ENCODE assay signal across 8 mouse cellular contexts in the genomic region with DNA sequence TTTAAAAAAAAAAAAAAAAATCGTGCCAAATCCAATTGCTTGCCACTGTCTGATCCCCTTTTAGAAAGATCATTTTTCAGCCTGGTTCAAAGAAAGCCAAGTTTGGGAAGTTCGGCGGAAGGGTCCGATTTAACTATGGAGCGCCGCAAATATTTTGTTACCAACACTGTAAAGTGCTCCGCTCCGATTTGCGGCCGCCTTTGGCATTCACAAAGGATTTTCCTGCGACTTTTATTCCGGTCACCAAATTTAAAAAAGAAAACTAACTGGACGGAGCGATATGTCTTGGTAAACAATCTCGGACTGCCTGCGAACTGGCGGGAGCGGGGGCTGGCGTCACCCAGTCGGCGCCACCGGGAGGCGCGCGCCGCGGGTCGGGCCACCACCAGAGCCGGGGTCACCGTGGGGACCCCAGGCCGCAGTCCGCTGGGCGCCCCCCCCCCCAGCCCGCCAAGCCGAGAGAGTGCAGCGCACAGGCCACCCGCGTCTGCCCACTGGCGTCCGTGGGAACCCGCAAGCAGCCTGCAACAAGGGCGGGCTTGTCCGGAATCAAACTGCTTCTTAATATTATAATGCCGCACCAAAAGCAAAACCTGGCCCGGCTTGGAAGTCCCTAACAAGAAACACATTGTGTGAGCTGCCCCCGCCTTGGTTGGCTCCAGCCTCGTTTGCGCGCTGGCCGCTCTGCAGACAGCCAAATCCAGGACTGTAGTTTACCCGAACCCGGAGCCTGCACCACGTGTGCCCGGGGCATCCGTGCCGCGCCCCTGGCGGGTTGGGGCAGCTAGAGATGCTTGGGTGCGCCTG. TPM values are rescaled to one million over a fixed set of nuclear protein-coding genes. Genes with fewer than 3 reads are reported as not detected.
DNase-seq lines count a peak whose midpoint lies in the region; ATAC-seq lines count a peak whose summit lies in the region.

No protein-coding gene starts in this region.

- H3K27ac ChIP-seq in embryonic facial prominence, embryonic 14.5 days (replicated peaks; ENCODE audit: low read depth, low read length): peak overlapping the region; percentile 99
- H3K27ac ChIP-seq in heart, embryonic 14.5 days (replicated peaks in 1 of 2; ENCODE audit: control insufficient read depth in 1 of 2, insufficient read depth in 1 of 2, low read depth in 2 of 2, low read length in 2 of 2): peak overlapping the region; percentile 94 to 97

- no peaks in the 10 kb centered on the region for H3K27me3 ChIP-seq in embryonic facial prominence, embryonic 14.5 days (replicated peaks; ENCODE audit: control insufficient read depth, insufficient read depth, low read length)
- no peaks in the 10 kb centered on the region for H3K27me3 ChIP-seq in heart, embryonic 14.5 days (ENCODE audit: control insufficient read depth, insufficient read depth, low read length)

- H3K9ac ChIP-seq in embryonic facial prominence, embryonic 14.5 days (ENCODE audit: low read depth, low read length): peak overlapping the region; percentile 77
- H3K9ac ChIP-seq in heart, embryonic 14.5 days (ENCODE audit: low read length): peak overlapping the region; percentile 85

- H3K4me3 ChIP-seq in embryonic facial prominence, embryonic 14.5 days (ENCODE audit: low read depth, low read length): peak overlapping the region; percentile 85
- peak overlapping the region; percentile 52 to 81 for H3K4me3 ChIP-seq in heart, embryonic 14.5 days (ENCODE audit: control insufficient read depth in 1 of 2, insufficient read depth in 1 of 2, low read depth in 1 of 2, low read length in 2 of 2)

- WGBS in embryonic facial prominence, embryonic 14.5 days: under 1% methylated on average over 56 of the region's 59 CpGs
- WGBS in heart, embryonic 14.5 days: under 1% methylated on average over 56 of the region's 59 CpGs

- peak overlapping the region; percentile 96 for H3K4me2 ChIP-seq in embryonic facial prominence, embryonic 14.5 days (ENCODE audit: low read depth, low read length)
- peak overlapping the region; percentile 94 for H3K4me2 ChIP-seq in heart, embryonic 14.5 days (ENCODE audit: low read length)

- ATAC-seq in embryonic facial prominence, embryonic 14.5 days (ENCODE audit: low read depth): no peak
- no peak for ATAC-seq in heart, embryonic 14.5 days (ENCODE audit: insufficient number of reproducible peaks, insufficient read depth, low FRiP score, low read depth)
- ATAC-seq in megakaryocyte progenitor cell, adult 5-6 weeks (replicated peaks; ENCODE audit: poor library complexity): no peak

- DNase-seq in 3T3-L1 (ENCODE audit: low read depth, low spot score) (peak; percentile 80), ZHBTc4 (ENCODE audit: low read depth, low spot score) (peak; percentile 64)
- peak; percentile 93 for DNase-seq in embryonic facial prominence, embryonic 14.5 days (ENCODE audit: low spot score)
- peak; percentile 74 for DNase-seq in kidney, postnatal 14 days
- peak; percentile 53 to 54 for DNase-seq in lung, adult 18-20 months
- peak; percentile 43 for DNase-seq in ovary, postnatal 10 days (ENCODE audit: low spot score)

- no peaks in the 10 kb centered on the region for H3K36me3 ChIP-seq in embryonic facial prominence, embryonic 14.5 days (ENCODE audit: control insufficient read depth, insufficient read depth, low read length)
- no peaks in the 10 kb centered on the region for H3K36me3 ChIP-seq in heart, embryonic 14.5 days (ENCODE audit: control insufficient read depth, insufficient read depth, low read length)

- H3K9me3 ChIP-seq in embryonic facial prominence, embryonic 14.5 days (ENCODE audit: control insufficient read depth, low read length): no peaks in the 10 kb centered on the region
- no peaks in the 10 kb centered on the region for H3K9me3 ChIP-seq in heart, embryonic 14.5 days (ENCODE audit: control insufficient read depth, low read length)

- peaks cover 22% of the 10 kb centered on the region for H3K4me1 ChIP-seq in embryonic facial prominence, embryonic 14.5 days (ENCODE audit: control insufficient read depth, insufficient read depth, low read length)
- H3K4me1 ChIP-seq in heart, embryonic 14.5 days (ENCODE audit: control insufficient read depth in 2 of 2, insufficient read depth in 2 of 2, low read length in 2 of 2): peaks cover 15 to 26% of the 10 kb centered on the region in 2 experiments

RNA-seq across cellular contexts. Expression of gene Id2, which starts 3.7 kb away (rescaled TPM):
- 301 and 307 TPM in 2 replicates for polyA plus RNA-seq in embryonic facial prominence, embryonic 14.5 days (2014; fragmentation: Nextera tagmentation; extraction: Ambion mirVana)
- polyA plus RNA-seq in heart, embryonic 14.5 days (2014; fragmentation: Nextera tagmentation; extraction: Ambion mirVana): 250 and 295 TPM in 2 replicates
- total RNA-seq in megakaryocyte progenitor cell, adult 5-6 weeks (2015): 21.8 and 32.4 TPM in 2 replicates
- total RNA-seq in megakaryocyte progenitor cell, adult 5-6 weeks (2017): 8.3 and 15.5 TPM in 2 replicates

Comparison
In these comparisons a context has a peak if more than half of its experiments do, and no peak if none do; other contexts are left out.
1. DNase-seq: peak in every context shown above with its lines; median percentile 93 in embryonic facial prominence, embryonic 14.5 days; 80 in 3T3-L1; 74 in kidney, postnatal 14 days; 64 in ZHBTc4; 54 in lung, adult 18-20 months; 43 in ovary, postnatal 10 days.